Mouse (Mus musculus) hematopoietic multipotent progenitor cell, adult 10-12 weeks (in vitro differentiated cells): ENCODE results near the gene Upp1. TPM values are rescaled to one million over a fixed set of nuclear protein-coding genes. Genes with fewer than 3 reads are reported as not detected.

Source experiments
- polyA plus RNA-seq: library from polyadenylated mRNA; stranded (reverse); fragments of >175 nt; gene quantifications from 2 replicates; pipeline ENCODE4 v1.2.3, GENCODE M21; 2012; ENCODE audit warnings: low replicate concordance

Upp1 gene
- polyA plus RNA-seq = not detected in 2 replicates

DNA sequence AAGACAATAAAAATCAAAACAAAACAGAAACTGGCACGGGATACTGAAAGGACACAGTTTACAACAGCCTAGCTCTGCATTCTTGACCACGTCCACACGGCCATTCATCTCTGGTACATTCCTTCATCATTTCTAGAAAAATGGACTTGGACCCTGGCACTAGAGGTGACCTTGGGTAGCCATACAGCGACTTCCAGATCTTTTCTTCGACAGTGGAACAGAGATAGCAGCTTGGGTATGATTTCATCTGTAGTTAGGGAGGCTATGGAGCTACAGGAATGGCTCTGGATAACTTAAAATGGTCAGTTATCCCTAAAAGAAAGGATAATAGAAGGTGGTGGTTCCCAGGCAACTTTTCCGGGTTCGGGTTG lies at the start of gene Upp1:
Upp1 (plus strand) TSS at position 54 of the 371 bp plus-strand sequence.

Other genes with a start within 250 kb of the Upp1 start
- gene Pkd1l1, start 144.8 kb upstream of the Upp1 start, polyA plus RNA-seq = 0.08 TPM in 1 of 2 replicates, not detected in the other
- 1.6 and 5.6 TPM in 2 replicates for gene Hus1, start 106.9 kb upstream of the Upp1 start, polyA plus RNA-seq
- 0.08 TPM in 1 of 2 replicates, not detected in the other for gene Gm11992, start 69.5 kb upstream of the Upp1 start, polyA plus RNA-seq
- not detected in 2 replicates for gene Sun3, start 69.1 kb upstream of the Upp1 start, polyA plus RNA-seq
- 0.02 TPM in 2 replicates for gene Abca13, start 73.8 kb downstream of the Upp1 start, polyA plus RNA-seq